Mouse (Mus musculus) retina, postnatal 1 day (tissue): ENCODE measurements around the gene Bmp10.

ENCODE experiments used
- DNase-seq: peaks from one replicate; pipeline ENCODE4 v3.0.0-alpha.2; 2012

The Bmp10 gene

DNA sequence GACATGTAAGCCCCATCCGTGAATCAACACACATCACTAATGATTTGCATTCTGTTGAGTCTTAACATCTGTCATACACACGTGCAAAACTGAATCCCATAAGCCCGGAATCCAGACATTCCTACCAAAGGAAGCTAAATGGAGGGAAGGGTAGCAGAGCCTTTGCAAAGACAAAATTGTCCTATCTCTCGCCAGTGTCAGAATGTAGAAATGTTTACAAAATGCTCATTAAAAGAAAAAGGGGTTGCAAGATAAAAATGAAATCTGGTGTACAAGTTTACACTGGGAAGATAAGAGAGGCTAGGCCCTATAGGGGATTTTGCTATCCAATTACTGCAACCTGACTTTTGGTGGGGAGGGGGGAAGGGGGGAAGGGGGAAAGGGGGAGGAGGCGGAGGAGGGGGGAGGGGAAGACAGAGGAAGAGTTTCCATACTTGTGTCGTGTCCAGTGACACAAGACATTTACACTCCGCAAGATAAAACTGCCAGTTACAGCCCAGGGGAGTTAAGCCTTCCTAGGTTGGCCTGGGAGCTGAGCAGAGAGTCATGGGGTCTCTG, at the start of gene Bmp10:
Gene Bmp10, plus strand, starts transcription at position 508 of the 558 bp plus-strand sequence.
- DNase-seq, result no peak

DNA sequence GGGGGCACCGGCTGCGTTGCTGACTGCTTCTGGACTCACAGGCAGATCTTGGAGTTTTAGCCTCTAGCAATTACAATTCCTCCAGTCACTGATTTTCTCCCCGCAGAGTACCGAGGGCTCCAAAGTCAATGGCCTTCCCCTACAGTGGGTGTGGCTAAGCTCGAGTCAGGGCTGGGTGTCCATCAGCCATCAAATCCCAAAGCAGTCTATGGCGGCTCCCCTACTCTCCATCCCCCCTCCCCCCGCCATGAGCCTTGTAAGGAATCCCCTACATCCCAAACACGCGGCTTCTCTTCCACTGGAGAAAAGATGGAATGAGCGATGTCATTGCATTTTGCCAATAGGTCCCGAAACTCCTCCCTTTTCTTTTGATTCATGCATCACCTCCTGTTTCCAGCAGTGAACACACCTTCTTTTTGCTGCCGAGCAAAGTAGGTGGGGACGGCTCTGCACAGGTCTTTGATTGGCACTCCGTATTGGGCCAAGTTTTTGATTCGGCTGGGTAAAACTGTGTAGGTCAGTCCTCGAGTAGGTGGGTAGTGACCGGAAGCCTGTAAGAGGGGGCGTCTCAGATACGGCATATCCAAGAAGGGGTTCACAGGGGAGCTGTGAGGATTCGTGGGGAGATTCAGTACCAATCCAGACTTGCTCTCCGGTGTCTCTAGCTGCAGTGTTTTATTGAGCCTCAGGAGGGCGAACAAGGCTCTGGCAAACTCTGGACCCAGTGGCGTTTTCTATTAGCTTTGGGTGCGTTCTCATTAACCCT, 44.7 kb upstream of the Bmp10 start:
- DNase-seq, result peak; percentile 50

DNA sequence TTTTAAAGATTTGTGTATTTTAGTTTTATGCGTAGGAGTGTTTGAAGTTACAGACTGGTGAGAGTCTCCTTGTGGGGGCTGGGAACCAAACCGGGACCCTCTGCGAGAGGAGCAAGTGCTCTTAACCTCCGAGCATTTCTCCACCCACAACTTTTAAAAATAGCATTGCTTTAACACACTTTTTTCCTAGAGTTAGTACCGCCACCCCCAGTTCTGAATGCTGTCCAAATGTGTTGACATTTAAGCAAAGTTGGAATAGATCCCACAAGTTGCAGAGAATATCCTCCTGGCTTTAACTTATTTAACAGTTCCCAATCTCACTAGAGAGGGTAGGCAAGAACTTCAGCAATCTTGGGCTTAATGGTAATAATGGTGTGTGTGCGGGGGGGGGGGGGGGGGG, 44.0 kb upstream of the Bmp10 start:
- no peak for DNase-seq

DNA sequence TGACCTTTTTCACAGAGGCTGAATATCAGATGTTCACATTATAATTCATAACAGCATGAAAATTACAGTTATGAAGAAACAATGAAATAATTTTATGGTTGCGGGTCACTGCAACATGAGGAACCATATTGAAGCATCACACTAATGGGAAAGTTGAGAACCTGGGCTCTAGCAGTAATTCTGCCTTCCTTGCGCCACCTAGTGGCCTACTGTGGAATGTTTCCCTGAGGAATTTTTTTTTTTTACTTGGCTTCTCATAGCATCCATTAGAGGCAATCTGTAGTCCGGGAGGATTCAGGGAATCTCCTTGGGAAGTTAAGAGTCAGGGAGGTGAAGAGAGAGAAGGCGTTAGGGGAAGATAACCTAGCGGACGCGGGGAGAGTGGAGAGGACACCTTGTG, 42.6 kb upstream of the Bmp10 start:
- peak; percentile 84 for DNase-seq

DNA sequence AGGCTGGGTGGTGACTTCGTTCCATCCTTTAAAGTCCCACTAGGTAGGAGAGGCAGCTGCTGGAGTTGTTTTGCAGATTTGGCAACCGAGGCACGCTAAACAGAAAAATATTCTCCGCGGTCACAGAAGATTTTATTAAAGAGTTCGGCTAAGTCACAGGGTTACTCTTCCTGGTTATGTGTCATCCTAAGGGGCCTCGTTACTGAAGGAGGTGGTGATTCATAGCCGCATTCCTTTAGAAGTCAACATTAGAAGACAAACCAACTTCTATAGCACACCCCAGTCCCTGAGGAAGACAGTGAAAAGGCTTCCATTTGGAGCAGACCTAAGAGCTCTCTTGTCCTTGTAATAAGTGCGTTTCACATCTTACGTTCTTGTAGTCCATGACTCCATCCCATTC, 42.1 kb upstream of the Bmp10 start:
- DNase-seq, result no peak

DNA sequence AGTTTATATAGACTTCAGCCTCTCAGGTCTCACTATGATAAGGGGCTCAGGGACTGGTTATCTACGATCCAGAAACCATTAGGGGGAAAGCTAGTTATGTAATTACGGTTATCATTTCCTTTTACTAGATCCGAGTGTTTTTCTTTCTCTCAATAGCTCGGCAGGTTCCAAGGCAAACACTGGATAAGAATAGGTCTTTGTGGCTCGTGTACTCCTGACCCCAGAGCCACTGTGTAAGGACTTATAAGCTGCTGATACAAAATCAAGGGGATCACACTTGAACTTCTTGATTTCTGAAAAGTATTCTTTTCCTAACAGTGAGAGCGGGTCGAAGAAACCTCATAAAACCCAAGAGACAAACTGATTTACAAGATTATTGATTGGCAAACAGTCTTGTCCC, 39.9 kb upstream of the Bmp10 start, which contains the start of gene Gkn3:
Gene Gkn3, minus strand, starts transcription at position 59 of the 400 bp plus-strand sequence.
- no peak for DNase-seq

DNA sequence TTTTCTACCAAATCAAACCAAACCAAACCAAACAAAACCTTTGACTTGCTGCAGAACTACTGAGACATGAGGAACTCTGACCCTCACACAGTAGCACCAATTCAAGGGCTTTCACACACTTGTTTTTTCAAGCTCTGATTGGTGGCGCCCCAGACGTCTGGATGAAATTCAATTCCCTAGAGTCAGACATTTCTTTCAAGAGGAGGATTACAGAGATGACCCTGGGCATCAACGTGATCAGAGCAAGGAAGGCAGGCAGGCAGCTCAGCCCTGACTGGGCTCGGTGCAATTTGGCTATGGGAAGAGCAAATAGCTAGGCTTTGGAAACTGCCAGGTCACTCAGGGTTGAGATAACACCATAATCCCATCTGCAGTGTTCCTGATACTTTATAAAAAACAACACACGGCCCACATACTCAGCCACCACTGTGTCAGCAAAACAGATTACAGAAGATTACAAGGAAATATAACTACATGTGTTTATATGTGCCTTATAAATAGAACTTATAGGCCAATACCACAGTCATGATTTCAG, 39.3 kb upstream of the Bmp10 start:
- no peak for DNase-seq

DNA sequence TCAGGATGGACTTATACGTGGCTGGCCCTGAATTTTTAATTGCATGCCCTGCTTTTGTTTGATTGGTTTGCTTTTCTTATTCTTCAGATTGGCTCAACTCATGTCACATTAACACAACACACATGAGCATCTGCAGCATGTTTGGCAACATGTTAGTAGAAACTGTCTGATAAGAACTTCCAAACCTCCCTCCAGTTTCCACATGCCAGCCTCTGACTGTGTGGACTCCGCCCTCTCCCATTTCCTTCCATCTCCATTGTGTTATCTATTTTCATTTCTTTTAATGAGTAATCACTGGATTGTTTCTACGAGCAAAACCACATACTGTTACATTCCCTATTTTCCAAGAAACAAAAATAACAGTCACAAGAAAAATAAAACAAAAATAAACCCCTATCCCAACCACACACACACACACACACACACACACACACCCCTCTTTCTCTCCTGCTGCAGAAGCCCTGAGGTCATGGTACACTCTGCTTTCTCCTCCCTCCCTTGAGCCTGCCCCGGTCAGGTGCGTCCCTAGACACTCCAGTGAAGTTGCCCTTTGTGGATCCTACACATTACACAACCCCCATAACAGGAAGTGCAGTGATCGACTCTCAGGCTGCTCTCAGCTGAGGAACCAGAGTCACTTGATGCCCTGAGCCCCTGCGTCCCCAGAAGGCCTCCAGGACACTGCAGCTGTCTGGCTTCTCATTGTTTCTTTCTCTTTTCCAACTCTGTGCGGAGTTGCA, 35.2 kb upstream of the Bmp10 start:
- no peak for DNase-seq

DNA sequence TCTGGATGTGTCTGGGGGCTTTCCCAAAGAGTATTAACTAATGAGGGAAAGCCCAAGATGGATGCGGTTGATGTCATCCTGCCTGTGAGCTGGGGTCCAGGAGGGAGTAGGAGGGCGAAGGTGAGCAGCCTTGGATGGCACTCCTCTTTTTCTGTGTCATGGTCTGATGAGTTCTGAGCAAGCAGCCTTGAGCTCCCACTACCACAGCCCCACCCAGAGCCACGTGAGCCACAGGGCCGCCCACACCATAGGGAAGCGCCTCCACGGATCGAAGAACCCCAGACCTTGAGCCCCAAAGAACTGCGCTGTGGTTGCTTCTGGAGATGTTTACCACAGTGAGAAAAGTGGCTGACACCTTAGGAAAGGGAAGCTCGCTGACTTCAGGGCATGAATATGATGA, 34.0 kb upstream of the Bmp10 start:
- no peak for DNase-seq

DNA sequence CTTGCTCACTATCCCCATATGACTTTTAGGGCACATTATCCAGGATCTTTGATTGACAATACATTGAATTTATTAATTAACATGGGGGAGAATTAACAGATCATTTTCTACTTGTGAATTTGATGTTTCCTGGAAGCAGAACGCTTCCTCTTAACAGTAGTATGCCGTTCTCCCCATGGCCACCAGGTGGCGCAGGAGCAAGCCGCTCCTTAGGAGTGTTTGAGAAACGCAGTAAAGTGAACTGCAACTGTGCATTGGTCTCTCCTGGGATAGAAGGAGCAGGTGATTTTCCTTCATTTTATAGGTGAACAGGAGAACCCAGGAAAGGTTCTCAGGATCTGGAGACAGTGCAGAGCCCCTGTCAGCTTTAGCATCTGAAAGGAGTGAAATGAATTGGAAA, 29.7 kb upstream of the Bmp10 start:
- DNase-seq, result peak; percentile 71

DNA sequence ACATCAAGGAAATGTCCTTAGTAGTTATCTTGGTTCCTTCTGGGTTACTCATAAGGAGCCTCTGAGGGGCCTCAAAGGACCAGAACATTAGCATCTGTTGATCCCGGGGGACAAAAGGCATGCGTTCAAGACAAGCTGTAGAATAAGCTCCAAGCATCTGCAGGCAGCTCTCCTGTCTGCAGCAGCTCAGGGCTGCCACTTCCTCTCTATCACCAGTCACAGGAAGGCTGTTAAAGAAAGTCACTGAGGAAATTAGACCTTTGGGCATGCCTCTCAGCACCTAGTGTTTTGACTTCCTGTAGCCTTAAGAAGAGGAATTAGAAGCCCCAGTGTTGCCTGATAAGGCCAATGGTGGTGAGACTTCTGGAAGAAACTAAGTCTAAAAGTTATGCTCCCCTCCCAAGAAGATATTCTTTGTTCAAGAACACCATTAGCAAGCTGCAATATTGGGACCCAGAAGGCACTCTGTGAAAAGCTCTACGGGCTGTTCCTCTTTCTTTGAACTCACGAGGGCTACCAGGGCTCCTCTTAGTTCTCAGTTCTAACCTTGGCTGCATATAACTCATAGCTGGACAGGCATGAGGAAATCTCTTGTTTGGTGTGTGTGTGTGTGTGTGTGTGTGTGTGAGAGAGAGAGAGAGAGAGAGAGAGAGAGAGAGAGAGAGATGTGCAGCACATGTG, 28.8 kb upstream of the Bmp10 start:
- DNase-seq, result no peak

DNA sequence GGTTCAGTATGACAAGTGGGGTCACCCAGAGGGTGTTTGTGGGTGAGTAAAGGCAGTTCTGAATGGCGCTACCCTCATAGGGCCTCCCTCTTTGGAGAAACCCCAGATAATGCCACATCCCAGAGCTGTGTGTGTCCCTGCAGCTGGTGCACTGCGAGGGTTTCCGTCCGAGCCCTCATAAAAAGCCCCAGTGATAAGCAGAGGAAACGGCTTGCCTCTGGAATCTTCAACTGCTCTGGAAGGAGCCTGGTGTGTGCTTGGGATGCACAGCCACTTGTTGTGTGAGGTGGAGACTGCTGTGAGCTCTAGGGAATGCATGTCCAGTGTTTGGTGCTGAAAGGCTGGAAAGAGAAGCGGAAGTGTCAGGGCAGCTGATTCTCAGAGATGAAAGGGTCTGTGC, 27.3 kb upstream of the Bmp10 start:
- DNase-seq, result no peak

DNA sequence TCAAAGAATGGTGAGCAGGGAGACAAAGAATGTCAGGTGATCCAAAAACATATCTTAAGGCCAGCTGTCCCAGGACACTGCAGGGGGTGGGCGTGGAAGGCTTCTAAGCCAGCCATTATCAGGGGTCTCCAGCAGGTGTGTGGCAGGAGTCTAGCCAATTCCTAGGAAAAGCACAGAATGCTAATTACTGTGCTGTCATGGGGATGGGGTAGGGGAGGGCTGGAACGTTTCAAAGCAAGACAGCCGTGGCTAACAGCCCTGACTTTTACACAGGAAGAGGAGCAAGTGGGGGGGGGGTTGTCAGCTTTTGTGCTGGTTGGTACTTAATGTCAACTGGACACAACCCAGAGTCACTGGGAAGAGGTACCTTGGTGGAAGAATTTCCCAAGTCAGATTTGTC, 16.8 kb upstream of the Bmp10 start:
- no peak for DNase-seq

DNA sequence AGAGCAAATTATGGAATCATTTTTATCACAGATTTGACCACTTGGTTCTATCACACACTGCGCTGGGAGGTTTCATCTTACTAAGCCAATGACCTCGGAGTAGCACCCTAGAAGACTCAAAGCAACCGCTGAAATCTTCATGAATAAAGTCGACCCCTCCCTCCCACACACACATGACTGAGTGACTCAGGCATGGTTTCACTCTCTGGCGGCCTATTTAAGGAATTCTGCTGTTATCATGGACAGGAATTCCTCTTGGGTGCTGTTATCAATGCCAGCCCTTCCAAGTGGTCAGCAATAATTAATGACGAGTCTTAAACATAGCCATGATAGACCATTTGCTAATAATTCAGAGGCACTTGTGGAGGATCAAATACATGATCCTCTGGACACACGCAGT, 6.5 kb upstream of the Bmp10 start:
- DNase-seq, result no peak

DNA sequence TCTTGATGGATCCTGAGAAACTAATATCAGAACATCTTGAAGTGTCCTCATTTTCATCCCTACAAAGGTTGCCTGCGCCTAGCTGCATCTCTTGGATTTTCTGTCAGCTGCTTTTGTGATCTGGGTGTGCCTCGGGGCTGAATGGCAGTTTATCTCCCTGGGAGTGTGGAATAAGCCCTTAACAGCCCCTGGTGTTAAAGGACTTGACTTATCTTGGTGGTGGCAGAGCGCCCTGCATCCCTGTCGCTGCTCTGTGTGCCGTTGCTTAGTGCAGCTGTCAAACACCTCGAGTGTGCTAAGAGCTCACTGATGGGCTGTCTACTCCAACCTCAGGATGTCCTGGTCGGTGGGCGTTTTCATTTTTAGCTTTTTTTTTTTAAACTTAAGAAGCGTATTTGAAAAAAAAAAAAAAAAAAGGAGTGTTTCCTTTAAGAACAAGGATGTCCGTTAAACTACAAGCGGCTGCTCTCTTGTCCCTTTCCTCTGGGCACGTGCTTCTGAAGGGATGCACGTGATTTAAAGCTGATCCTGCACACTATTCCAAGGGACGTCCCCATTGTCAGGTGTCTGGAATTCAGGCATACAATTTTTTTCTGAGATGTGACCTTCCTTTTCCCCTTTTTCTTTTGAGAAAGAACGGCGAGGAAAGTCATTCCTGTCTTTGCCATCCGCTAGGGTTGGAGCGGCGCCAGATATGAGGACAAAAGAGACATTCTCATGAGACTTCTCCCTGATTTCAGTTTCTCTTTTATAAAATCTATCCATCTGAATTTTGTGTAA, 4.6 kb upstream of the Bmp10 start:
- DNase-seq, result no peak

DNA sequence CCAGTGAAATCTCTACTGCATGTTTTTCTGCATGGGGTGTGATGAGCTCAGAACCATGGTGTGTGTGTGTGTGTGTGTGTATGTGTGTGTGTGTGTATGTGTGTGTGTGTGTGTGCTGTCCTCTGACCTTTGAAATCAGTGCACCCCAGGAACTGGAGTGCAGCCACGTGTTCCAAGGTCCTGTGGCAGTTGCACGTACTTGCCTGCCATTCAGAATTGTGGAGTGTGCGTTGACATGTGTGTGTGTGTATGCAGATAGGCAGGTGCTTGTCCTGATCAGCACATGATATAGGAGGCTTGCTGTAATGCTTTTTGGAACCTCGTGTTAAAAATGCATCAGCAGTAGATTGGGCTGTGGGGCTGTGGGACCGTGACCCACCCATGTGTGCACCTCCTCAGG, 1.8 kb upstream of the Bmp10 start:
- DNase-seq, result no peak

DNA sequence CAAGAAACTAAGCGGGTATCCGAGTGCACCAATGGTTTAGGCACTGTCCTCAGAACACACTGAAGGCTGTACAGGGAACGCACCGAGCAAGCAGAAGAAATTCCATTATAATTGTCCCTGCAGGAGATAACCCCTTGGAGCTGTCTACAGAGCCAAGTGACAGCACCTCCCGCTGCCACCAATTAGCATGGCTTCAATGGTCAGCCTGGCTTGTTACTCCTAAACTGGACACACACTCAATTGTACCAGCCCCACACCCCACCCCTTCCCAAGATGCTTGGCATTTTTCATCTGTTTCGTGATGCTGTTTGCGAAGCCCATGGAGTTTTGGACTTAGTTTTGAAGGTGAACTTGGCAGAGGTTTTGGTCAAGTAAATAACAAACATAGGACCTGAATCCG, 1.2 kb upstream of the Bmp10 start:
- peak; percentile 49 for DNase-seq

DNA sequence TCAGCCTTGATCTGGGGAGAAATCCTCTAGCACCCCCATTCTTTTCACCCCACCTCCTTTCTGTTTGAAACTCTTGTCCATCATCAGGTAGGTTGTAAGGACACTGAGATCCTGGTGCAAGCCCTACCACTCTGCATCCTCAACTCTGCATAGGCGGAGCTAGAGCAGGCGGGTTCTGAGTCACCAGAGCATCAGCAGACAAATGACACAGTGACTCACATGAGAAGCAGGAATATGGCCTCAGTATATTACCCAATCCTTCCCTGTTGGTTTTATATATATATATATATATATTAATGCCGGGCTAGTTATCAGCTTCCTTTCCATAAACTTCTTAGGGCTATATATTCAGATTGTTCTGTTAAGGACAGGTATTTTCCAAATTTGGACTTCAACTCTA, 7.0 kb downstream of the Bmp10 start:
- no peak for DNase-seq

DNA sequence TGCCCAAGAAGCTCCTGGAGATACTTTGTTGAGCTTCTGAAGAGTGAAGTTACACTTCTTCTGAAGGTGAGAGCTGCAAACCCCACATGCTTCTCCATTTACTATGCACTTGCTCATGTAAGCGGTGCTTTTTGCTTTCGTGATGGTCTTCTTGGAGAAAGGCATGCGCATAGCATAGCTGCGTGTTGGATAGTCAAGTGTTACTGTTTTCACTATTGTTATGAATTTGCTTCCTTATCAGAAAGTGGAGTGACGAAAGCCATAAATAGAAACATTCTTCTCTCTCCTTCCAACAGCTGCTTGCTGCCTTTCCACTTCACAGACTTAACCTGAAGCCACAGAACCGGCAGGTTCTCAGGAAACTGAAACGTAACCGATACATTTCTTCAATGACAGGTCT, 8.0 kb downstream of the Bmp10 start:
- DNase-seq, result no peak

DNA sequence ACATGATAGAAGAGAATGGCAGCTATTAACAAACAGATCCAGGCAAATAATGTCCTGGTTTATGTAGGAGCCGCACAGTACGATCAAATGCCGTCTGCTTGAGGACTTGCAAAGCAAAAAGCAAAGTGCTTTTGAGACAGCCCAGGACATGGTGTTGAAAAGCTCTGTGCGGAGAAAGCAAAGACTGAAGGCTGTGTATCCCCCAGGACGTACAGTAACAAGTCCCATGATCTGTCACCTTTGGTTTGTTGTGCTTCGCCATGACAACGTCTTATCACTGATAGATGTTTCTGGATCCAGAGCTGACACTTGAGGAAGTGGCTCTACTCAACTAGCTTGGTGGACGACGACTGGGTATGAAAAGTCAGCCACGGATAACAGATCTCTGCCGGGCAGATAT, 14.5 kb downstream of the Bmp10 start:
- no peak for DNase-seq

DNA sequence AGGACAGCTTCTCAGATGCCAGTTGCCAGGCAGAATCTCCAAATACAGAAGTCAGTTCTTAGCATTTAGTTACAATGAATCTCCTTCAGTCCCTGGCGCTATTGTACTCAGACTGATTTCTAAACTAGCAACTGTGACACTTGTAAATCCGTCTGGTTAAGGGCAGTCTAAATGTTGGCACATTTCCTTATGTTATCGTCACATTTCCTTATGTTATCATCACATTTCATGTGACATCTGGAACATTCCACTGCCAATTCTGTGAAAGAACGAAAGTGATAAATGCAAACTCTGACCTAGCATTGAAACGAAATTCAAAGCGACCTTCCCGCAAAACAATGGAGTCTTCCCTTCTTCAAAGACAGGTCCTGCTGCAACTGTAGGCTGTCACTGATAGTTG, 16.4 kb downstream of the Bmp10 start:
- no peak for DNase-seq

DNA sequence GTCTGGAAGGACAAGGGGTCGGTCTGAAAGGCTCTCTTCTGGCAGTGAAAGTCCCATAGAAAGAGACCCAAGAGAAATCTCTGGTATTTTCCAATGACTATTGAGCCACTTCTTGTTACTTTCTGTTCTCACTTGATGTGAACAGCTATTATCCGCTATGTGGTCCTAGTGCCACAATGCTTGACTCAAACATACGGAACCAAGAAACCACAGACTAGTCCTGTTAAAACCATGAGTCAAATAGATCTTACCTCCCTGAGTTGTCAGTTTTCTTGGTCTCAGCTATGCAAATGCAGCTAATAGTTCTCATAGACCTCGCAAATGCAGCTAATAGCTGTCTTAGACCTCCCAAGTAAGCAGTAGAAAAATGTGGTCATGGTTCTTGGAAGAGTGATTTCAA, 18.4 kb downstream of the Bmp10 start:
- no peak for DNase-seq

DNA sequence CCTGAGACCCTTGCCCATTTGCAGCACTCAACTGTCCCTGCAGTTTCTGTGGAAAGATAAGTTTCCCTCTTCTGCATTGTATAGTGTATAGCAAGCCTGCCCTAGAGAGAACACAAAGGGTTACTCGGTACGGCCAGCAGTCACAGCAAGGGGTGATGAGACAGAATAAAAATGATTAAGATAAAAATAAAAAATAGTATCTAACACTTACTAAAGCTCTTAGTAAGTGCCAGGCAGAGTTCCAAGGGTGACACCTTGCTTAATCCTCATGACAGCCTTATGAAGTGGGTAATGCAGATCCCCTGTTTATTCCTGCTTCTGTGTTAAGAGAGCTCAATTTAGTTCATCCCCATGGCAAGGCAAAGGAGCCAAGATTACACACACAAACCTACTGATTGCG, 20.7 kb downstream of the Bmp10 start:
- no peak for DNase-seq
